In genomic region chr1:189792560-189793195, GRCm38 (mm10) we compare ENCODE assay signal across 28 mouse cellular contexts.
DNase-seq lines count a peak whose midpoint lies in the region; ATAC-seq and TF ChIP-seq lines count a peak whose summit lies in the region.
"Had no signal": no experiment of that assay in that cellular context is flagged by ENCODE, and none has a peak within 500 bp of the region (broad histone marks: within the 10 kb centered on the region; RNA-seq: fewer than 3 reads in every experiment).

No protein-coding gene starts in this region.

- peaks cover 65% of the 10 kb centered on the region for H3K4me1 ChIP-seq in hindbrain, embryonic 10.5 days (replicated peaks)
- H3K4me1 ChIP-seq in hindbrain, postnatal 0 days (ENCODE audit: insufficient read depth, low read length), result peaks cover 10% of the 10 kb centered on the region; the same call in 1 of the 2 replicates
- H3K4me1 ChIP-seq in kidney, postnatal 0 days (replicated peaks; ENCODE audit: insufficient read depth, low read length), result peaks cover 29% of the 10 kb centered on the region
- H3K4me1 ChIP-seq in forebrain, embryonic 12.5 days, result peaks cover 45% of the 10 kb centered on the region

- TF ChIP-seq CTCF in hindbrain, postnatal 0 days (IDR thresholded peaks at IDR 0.05; ENCODE audit: low read depth), result no peak
- TF ChIP-seq CTCF in kidney, postnatal 0 days (IDR thresholded peaks at IDR 0.05; ENCODE audit: low read depth), result no peak

- no peaks in the 10 kb centered on the region; the same call in 1 of the 2 replicates for H3K36me3 ChIP-seq in hindbrain, embryonic 10.5 days
- no peaks in the 10 kb centered on the region for H3K36me3 ChIP-seq in hindbrain, postnatal 0 days (ENCODE audit: insufficient read depth, low read length)
- H3K36me3 ChIP-seq in kidney, postnatal 0 days (ENCODE audit: insufficient read depth, low read length), result no peaks in the 10 kb centered on the region
- no peaks in the 10 kb centered on the region for H3K36me3 ChIP-seq in splenic B cell, adult 2 months (ENCODE audit: control insufficient read depth, insufficient read depth, low read length, poor library complexity, severe bottlenecking)
- H3K36me3 ChIP-seq in forebrain, embryonic 12.5 days (replicated peaks), result no peaks in the 10 kb centered on the region
- H3K36me3 ChIP-seq: intestine, embryonic 15.5 days; liver, embryonic 12.5 days; midbrain, embryonic 10.5 days; midbrain, embryonic 15.5 days had no signal

- no peak overlapping the region for H3K4me3 ChIP-seq in hindbrain, embryonic 10.5 days
- H3K4me3 ChIP-seq in hindbrain, postnatal 0 days (ENCODE audit: low read length), result no peak overlapping the region
- H3K4me3 ChIP-seq in kidney, postnatal 0 days (replicated peaks; ENCODE audit: low read depth, low read length), result no peak overlapping the region
- H3K4me3 ChIP-seq in forebrain, embryonic 12.5 days (replicated peaks), result no peak overlapping the region
- H3K4me3 ChIP-seq: intestine, embryonic 15.5 days; layer of hippocampus, adult 2 months; liver, embryonic 12.5 days; midbrain, embryonic 10.5 days; midbrain, embryonic 15.5 days had no signal

- H3K27ac ChIP-seq in hindbrain, embryonic 10.5 days, result 0 out of 2 replicates have a peak overlapping the region, but pooled peaks have one; percentile 23
- H3K27ac ChIP-seq in hindbrain, postnatal 0 days, result no peak overlapping the region
- H3K27ac ChIP-seq in kidney, postnatal 0 days, result peak overlapping the region; percentile 86
- no peak overlapping the region for H3K27ac ChIP-seq in forebrain, embryonic 12.5 days
- H3K27ac ChIP-seq: intestine, embryonic 15.5 days; layer of hippocampus, adult 2 months; liver, embryonic 12.5 days; midbrain, embryonic 10.5 days; midbrain, embryonic 15.5 days had no signal

- no peak for DNase-seq in hindbrain, embryonic 10.5 days (ENCODE audit: low spot score)
- no peak for DNase-seq in hindbrain, postnatal 0 days (ENCODE audit: low spot score)
- DNase-seq in kidney, postnatal 0 days (ENCODE audit: low spot score), result peak; percentile 67
- DNase-seq in kidney, postnatal 14 days, result no peak
- peak; percentile 35 for DNase-seq in splenic B cell, adult 2 months (ENCODE audit: low read depth, low spot score)
- no peak for DNase-seq in ovary, adult 18-20 months (ENCODE audit: low spot score)
- DNase-seq: adrenal gland, postnatal 14 days; cerebellum, adult 11 months; cerebellum, adult 9-11 months; gastrocnemius, postnatal 14 days; heart, adult 11 months; heart, postnatal 4 days; kidney, postnatal 25 days; left cerebral cortex, postnatal 4 days; liver, postnatal 0 days; lung, postnatal 4 days; right cerebral cortex, postnatal 14 days; thymus, postnatal 4 days had no signal

- no peak overlapping the region for H3K9ac ChIP-seq in hindbrain, postnatal 0 days (replicated peaks; ENCODE audit: low read length)
- H3K9ac ChIP-seq in kidney, postnatal 0 days (ENCODE audit: low read depth, low read length), result no peak overlapping the region
- no peak overlapping the region for H3K9ac ChIP-seq in forebrain, embryonic 12.5 days
- H3K9ac ChIP-seq: intestine, embryonic 15.5 days; liver, embryonic 12.5 days; liver, postnatal 0 days; midbrain, embryonic 15.5 days had no signal

- WGBS in hindbrain, embryonic 10.5 days, result 91% methylated on average over 14 of the region's 14 CpGs
- 81% methylated on average over 14 of the region's 14 CpGs for WGBS in hindbrain, postnatal 0 days
- 21% methylated on average over 14 of the region's 14 CpGs for WGBS in kidney, postnatal 0 days
- 83% methylated on average over 14 of the region's 14 CpGs for WGBS in forebrain, embryonic 12.5 days

- H3K27me3 ChIP-seq in hindbrain, embryonic 10.5 days (ENCODE audit: insufficient read depth, poor library complexity, severe bottlenecking), result peaks cover 28% of the 10 kb centered on the region; the same call in 1 of the 2 replicates
- H3K27me3 ChIP-seq in hindbrain, postnatal 0 days (ENCODE audit: insufficient read depth, low read length), result no peaks in the 10 kb centered on the region
- no peaks in the 10 kb centered on the region for H3K27me3 ChIP-seq in kidney, postnatal 0 days (ENCODE audit: insufficient read depth, low read length)
- no peaks in the 10 kb centered on the region for H3K27me3 ChIP-seq in splenic B cell, adult 2 months (ENCODE audit: control insufficient read depth, insufficient read depth, low read length, poor library complexity, severe bottlenecking)
- peaks cover 91% of the 10 kb centered on the region for H3K27me3 ChIP-seq in forebrain, embryonic 12.5 days
- H3K27me3 ChIP-seq: intestine, embryonic 15.5 days; liver, embryonic 12.5 days; midbrain, embryonic 15.5 days had no signal

- H3K4me2 ChIP-seq in hindbrain, postnatal 0 days (ENCODE audit: low read depth, low read length), result no peak overlapping the region
- no peak overlapping the region for H3K4me2 ChIP-seq in kidney, postnatal 0 days (ENCODE audit: low read length)
- no peak overlapping the region for H3K4me2 ChIP-seq in forebrain, embryonic 12.5 days
- H3K4me2 ChIP-seq: heart, embryonic 11.5 days; intestine, embryonic 15.5 days; liver, embryonic 12.5 days; midbrain, embryonic 15.5 days had no signal

- H3K9me3 ChIP-seq in hindbrain, embryonic 10.5 days, result no peaks in the 10 kb centered on the region
- H3K9me3 ChIP-seq in hindbrain, postnatal 0 days (ENCODE audit: low read length), result no peaks in the 10 kb centered on the region
- no peaks in the 10 kb centered on the region for H3K9me3 ChIP-seq in kidney, postnatal 0 days (replicated peaks; ENCODE audit: low read length)
- H3K9me3 ChIP-seq in forebrain, embryonic 12.5 days, result no peaks in the 10 kb centered on the region
- H3K9me3 ChIP-seq: intestine, embryonic 15.5 days; liver, embryonic 12.5 days; midbrain, embryonic 10.5 days; midbrain, embryonic 15.5 days had no signal

- ATAC-seq in hindbrain, postnatal 0 days, result no peak
- ATAC-seq in kidney, postnatal 0 days (replicated peaks; ENCODE audit: low FRiP score, low read depth), result no peak
- ATAC-seq in hematopoietic stem cell, adult 5-6 weeks (replicated peaks in 1 of 2; ENCODE audit: insufficient read depth in 1 of 2, low FRiP score in 2 of 2, low TSS enrichment in 1 of 2, low read depth in 1 of 2, poor library complexity in 2 of 2, severe bottlenecking in 2 of 2), result peak; percentile 57 to 67
- no peak for ATAC-seq in forebrain, embryonic 12.5 days (ENCODE audit: low FRiP score)
- ATAC-seq: CD4-positive, CD25-positive, alpha-beta regulatory T cell, adult 4 months; intestine, embryonic 15.5 days; liver, embryonic 12.5 days; liver, postnatal 0 days; lung, postnatal 0 days; midbrain, embryonic 15.5 days had no signal

Comparison
In these comparisons a context has a peak if more than half of its experiments do, and no peak if none do; other contexts are left out.
1. DNase-seq: peak in kidney, postnatal 0 days (single experiment) and splenic B cell, adult 2 months (single experiment); none in hindbrain, embryonic 10.5 days (single experiment), hindbrain, postnatal 0 days (single experiment), kidney, postnatal 14 days (single experiment) and ovary, adult 18-20 months (single experiment).
2. H3K27ac ChIP-seq: peak in hindbrain, embryonic 10.5 days (single experiment) and kidney, postnatal 0 days (single experiment); none in hindbrain, postnatal 0 days (single experiment) and forebrain, embryonic 12.5 days (single experiment).
3. ATAC-seq: peak in hematopoietic stem cell, adult 5-6 weeks (2 of 2); none in hindbrain, postnatal 0 days (single experiment), kidney, postnatal 0 days (single experiment) and forebrain, embryonic 12.5 days (single experiment).